Mouse (Mus musculus): ENCODE results near the gene Dusp10. TPM values are rescaled to one million over a fixed set of nuclear protein-coding genes. Genes with fewer than 3 reads are reported as not detected.

Dusp10 gene
- total RNA-seq (2012; rRNA removed) = 2.1 and 5.4 TPM in 2 replicates

DNA sequence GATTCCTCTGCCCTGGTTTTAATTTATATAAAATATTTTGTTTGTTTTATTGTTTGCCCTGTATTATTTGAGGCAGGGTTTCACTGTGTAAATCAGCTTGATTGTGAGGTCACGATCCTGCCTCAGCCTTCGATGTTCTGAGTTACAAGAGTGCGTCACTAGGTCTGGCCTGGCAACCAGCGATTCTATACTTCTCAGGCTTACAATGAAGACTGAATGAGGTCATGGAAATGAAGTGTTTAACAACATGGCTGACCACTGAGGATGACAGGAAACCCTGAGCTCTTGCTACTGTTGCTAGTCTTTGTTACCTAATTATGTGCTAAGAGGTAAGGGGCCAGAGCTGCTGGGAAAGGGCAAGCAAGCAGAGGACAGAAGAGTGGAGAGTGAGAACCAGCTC is at the start of gene Dusp10:
Gene Dusp10 (plus strand): TSS at position 197 of the 400 bp plus-strand sequence.
- H3K9me3 ChIP-seq (ENCODE audit: control insufficient read depth, insufficient read depth, low read depth, low read length) = no peaks in the 10 kb centered on the region
- in situ Hi-C loops (cut with MboI; ENCODE audit: low sequenced_read_pairs in 2 of 2, unreplicated experiment in 2 of 2) = no loop called here
- H3K4me3 ChIP-seq (ENCODE audit: insufficient read depth in 1 of 2, low read depth in 1 of 2, low read length in 2 of 2, poor library complexity in 1 of 2, severe bottlenecking in 1 of 2) = no peak within 1 kb of the TSS
- H3K36me3 ChIP-seq (ENCODE audit: control insufficient read depth, insufficient read depth, low read length, poor library complexity, severe bottlenecking) = no peaks in the 10 kb centered on the region
- no peak for DNase-seq (ENCODE audit: low read depth, low spot score)
- TF ChIP-seq MAFK (IDR thresholded peaks at IDR 0.05; ENCODE audit: insufficient read depth, low read depth, low read length) (no peak), ZC3H11A (IDR thresholded peaks at IDR 0.05; ENCODE audit: borderline replicate concordance, low read depth, low read length) (no peak), CHD2 (IDR thresholded peaks at IDR 0.05; ENCODE audit: low read depth, low read length) (no peak), ZNF384 (IDR thresholded peaks at IDR 0.05; ENCODE audit: low read depth, low read length) (no peak), HCFC1 (IDR thresholded peaks at IDR 0.05; ENCODE audit: borderline replicate concordance, insufficient read depth, low read length) (no peak)
- H3K4me1 ChIP-seq (ENCODE audit: control insufficient read depth in 2 of 2, insufficient read depth in 2 of 2, low read length in 2 of 2, poor library complexity in 1 of 2) = peaks cover 0 to 2% of the 10 kb centered on the region in 2 experiments; a peak in 1 of 4 replicates
- H3K27ac ChIP-seq (ENCODE audit: insufficient read depth, low read depth, low read length, poor library complexity, severe bottlenecking) = no peak within 1 kb of the TSS
- H3K9ac ChIP-seq (ENCODE audit: insufficient read depth, low read depth, low read length, poor library complexity, severe bottlenecking) = no peak within 1 kb of the TSS

DNA sequence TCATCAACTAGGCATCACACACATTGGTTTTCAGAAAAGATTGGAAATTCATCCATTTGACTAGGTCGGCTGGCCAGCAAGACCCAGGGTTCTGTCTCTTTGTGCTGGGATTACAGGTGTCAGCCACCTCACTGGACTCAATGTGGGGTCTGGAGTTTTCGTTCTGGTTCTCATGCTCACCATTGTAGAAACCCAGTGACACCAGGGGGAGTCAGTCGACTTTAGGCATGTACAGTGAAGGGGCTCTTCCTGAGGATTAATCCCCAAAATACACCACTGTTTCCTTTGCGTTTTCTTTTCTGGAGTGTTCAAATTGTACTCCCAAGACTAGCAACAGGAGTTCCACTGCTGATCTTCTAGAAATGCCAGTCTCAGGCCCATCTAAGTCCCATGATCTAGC is 47.8 kb upstream of the Dusp10 start:
- Histone ChIP-seq H3K4me3 (ENCODE audit: insufficient read depth in 1 of 2, low read depth in 1 of 2, low read length in 2 of 2, poor library complexity in 1 of 2, severe bottlenecking in 1 of 2) (no peak overlapping the region), H3K9me3 (ENCODE audit: control insufficient read depth, insufficient read depth, low read depth, low read length) (no peaks in the 10 kb centered on the region), H3K27ac (ENCODE audit: insufficient read depth, low read depth, low read length, poor library complexity, severe bottlenecking) (no peak overlapping the region), H3K9ac (ENCODE audit: insufficient read depth, low read depth, low read length, poor library complexity, severe bottlenecking) (no peak overlapping the region), H3K4me1 (ENCODE audit: control insufficient read depth in 2 of 2, insufficient read depth in 2 of 2, low read length in 2 of 2, poor library complexity in 1 of 2) (no peaks in the 10 kb centered on the region), H3K36me3 (ENCODE audit: control insufficient read depth, insufficient read depth, low read length, poor library complexity, severe bottlenecking) (no peaks in the 10 kb centered on the region)
- in situ Hi-C loops (cut with MboI; ENCODE audit: low sequenced_read_pairs in 2 of 2, unreplicated experiment in 2 of 2) = no loop called here
- TF ChIP-seq MAFK (IDR thresholded peaks at IDR 0.05; ENCODE audit: insufficient read depth, low read depth, low read length) = no peak
- TF ChIP-seq ZC3H11A (IDR thresholded peaks at IDR 0.05; ENCODE audit: borderline replicate concordance, low read depth, low read length) = no peak
- no peak for TF ChIP-seq CHD2 (IDR thresholded peaks at IDR 0.05; ENCODE audit: low read depth, low read length)
- no peak for TF ChIP-seq ZNF384 (IDR thresholded peaks at IDR 0.05; ENCODE audit: low read depth, low read length)
- no peak for TF ChIP-seq HCFC1 (IDR thresholded peaks at IDR 0.05; ENCODE audit: borderline replicate concordance, insufficient read depth, low read length)
- DNase-seq (ENCODE audit: low read depth, low spot score) = no peak

DNA sequence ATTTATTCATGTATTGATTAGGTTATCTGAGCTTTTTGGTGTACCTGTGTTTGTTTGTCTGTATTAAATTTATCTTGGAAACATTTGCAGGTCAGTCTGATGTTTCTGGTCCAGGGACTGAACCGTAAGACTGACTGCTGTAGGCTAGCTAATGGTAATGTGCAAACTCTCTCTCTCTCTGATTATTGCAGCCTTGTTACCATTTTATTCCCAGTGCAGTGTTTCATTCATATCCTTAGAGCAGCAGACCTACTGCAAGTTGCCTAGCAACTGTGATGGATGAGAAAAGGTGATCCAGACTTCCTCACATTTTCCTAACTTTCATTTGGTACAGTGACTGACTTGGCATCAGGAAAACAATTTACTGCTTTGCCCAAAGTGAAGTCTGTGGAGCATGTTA is 43.8 kb upstream of the Dusp10 start:
- in situ Hi-C loops (cut with MboI; ENCODE audit: low sequenced_read_pairs in 2 of 2, unreplicated experiment in 2 of 2) = no loop called here
- no peaks in the 10 kb centered on the region for H3K9me3 ChIP-seq (ENCODE audit: control insufficient read depth, insufficient read depth, low read depth, low read length)
- no peak overlapping the region for H3K27ac ChIP-seq (ENCODE audit: insufficient read depth, low read depth, low read length, poor library complexity, severe bottlenecking)

DNA sequence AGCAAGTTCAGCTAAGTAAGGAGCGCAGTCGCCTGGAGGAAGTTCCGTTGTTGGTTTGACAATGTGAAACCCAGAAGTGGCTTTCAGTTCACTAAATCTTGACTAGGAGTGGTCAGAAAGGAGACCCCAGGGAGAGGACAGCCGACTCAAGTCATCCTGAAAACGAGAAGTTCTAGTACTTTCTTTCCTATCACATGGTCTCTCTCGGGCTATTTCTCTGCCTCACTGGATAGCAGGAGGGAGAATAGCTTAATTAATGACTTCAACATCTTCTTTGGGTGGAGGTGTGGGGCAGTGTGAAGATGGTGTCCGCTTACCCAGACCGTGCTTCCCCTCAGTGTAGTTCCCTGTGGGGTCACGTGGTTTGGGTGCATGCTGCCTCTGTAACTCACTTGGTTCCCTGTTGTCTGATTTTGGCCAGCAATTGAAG is 33.3 kb upstream of the Dusp10 start:
- H3K9ac ChIP-seq (ENCODE audit: insufficient read depth, low read depth, low read length, poor library complexity, severe bottlenecking) = no peak overlapping the region
- in situ Hi-C loops (cut with MboI; ENCODE audit: low sequenced_read_pairs in 2 of 2, unreplicated experiment in 2 of 2) = no loop called here
- H3K4me3 ChIP-seq (ENCODE audit: insufficient read depth in 1 of 2, low read depth in 1 of 2, low read length in 2 of 2, poor library complexity in 1 of 2, severe bottlenecking in 1 of 2) = no peak overlapping the region
- no peaks in the 10 kb centered on the region for H3K9me3 ChIP-seq (ENCODE audit: control insufficient read depth, insufficient read depth, low read depth, low read length)
- DNase-seq (ENCODE audit: low read depth, low spot score) = no peak
- TF ChIP-seq CHD2 (IDR thresholded peaks at IDR 0.05; ENCODE audit: low read depth, low read length) (no peak), HCFC1 (IDR thresholded peaks at IDR 0.05; ENCODE audit: borderline replicate concordance, insufficient read depth, low read length) (no peak), MAFK (IDR thresholded peaks at IDR 0.05; ENCODE audit: insufficient read depth, low read depth, low read length) (no peak), ZC3H11A (IDR thresholded peaks at IDR 0.05; ENCODE audit: borderline replicate concordance, low read depth, low read length) (no peak), ZNF384 (IDR thresholded peaks at IDR 0.05; ENCODE audit: low read depth, low read length) (no peak)
- no peaks in the 10 kb centered on the region for H3K4me1 ChIP-seq (ENCODE audit: control insufficient read depth in 2 of 2, insufficient read depth in 2 of 2, low read length in 2 of 2, poor library complexity in 1 of 2)
- H3K27ac ChIP-seq (ENCODE audit: insufficient read depth, low read depth, low read length, poor library complexity, severe bottlenecking) = no peak overlapping the region
- H3K36me3 ChIP-seq (ENCODE audit: control insufficient read depth, insufficient read depth, low read length, poor library complexity, severe bottlenecking) = no peaks in the 10 kb centered on the region

More for the DNA sequence above, 43.8 kb upstream of the Dusp10 start:
- Histone ChIP-seq H3K36me3 (ENCODE audit: control insufficient read depth, insufficient read depth, low read length, poor library complexity, severe bottlenecking) (no peaks in the 10 kb centered on the region), H3K4me1 (ENCODE audit: control insufficient read depth in 2 of 2, insufficient read depth in 2 of 2, low read length in 2 of 2, poor library complexity in 1 of 2) (no peaks in the 10 kb centered on the region), H3K4me3 (ENCODE audit: insufficient read depth in 1 of 2, low read depth in 1 of 2, low read length in 2 of 2, poor library complexity in 1 of 2, severe bottlenecking in 1 of 2) (no peak overlapping the region), H3K9ac (ENCODE audit: insufficient read depth, low read depth, low read length, poor library complexity, severe bottlenecking) (no peak overlapping the region)
- no peak for TF ChIP-seq ZNF384 (IDR thresholded peaks at IDR 0.05; ENCODE audit: low read depth, low read length)
- no peak for TF ChIP-seq HCFC1 (IDR thresholded peaks at IDR 0.05; ENCODE audit: borderline replicate concordance, insufficient read depth, low read length)
- no peak for TF ChIP-seq ZC3H11A (IDR thresholded peaks at IDR 0.05; ENCODE audit: borderline replicate concordance, low read depth, low read length)
- TF ChIP-seq CHD2 (IDR thresholded peaks at IDR 0.05; ENCODE audit: low read depth, low read length) = no peak
- no peak for TF ChIP-seq MAFK (IDR thresholded peaks at IDR 0.05; ENCODE audit: insufficient read depth, low read depth, low read length)
- DNase-seq (ENCODE audit: low read depth, low spot score) = no peak

- no peak for DNase-seq (ENCODE audit: low read depth, low spot score)
- no peaks in the 10 kb centered on the region for H3K4me1 ChIP-seq (ENCODE audit: control insufficient read depth in 2 of 2, insufficient read depth in 2 of 2, low read length in 2 of 2, poor library complexity in 1 of 2)
- TF ChIP-seq ZC3H11A (IDR thresholded peaks at IDR 0.05; ENCODE audit: borderline replicate concordance, low read depth, low read length) = no peak
- TF ChIP-seq MAFK (IDR thresholded peaks at IDR 0.05; ENCODE audit: insufficient read depth, low read depth, low read length) = no peak
- in situ Hi-C loops (cut with MboI; ENCODE audit: low sequenced_read_pairs in 2 of 2, unreplicated experiment in 2 of 2) = no loop called here
- H3K9me3 ChIP-seq (ENCODE audit: control insufficient read depth, insufficient read depth, low read depth, low read length) = no peaks in the 10 kb centered on the region
- no peak overlapping the region for H3K27ac ChIP-seq (ENCODE audit: insufficient read depth, low read depth, low read length, poor library complexity, severe bottlenecking)
- no peak overlapping the region for H3K4me3 ChIP-seq (ENCODE audit: insufficient read depth in 1 of 2, low read depth in 1 of 2, low read length in 2 of 2, poor library complexity in 1 of 2, severe bottlenecking in 1 of 2)
- H3K36me3 ChIP-seq (ENCODE audit: control insufficient read depth, insufficient read depth, low read length, poor library complexity, severe bottlenecking) = no peaks in the 10 kb centered on the region
- no peak overlapping the region for H3K9ac ChIP-seq (ENCODE audit: insufficient read depth, low read depth, low read length, poor library complexity, severe bottlenecking)
Measured at GRCm38 (mm10) chr1:183982108-183982507, 31.0 kb upstream of the Dusp10 start.
